Mouse (Mus musculus) bone marrow macrophage, adult 2 months (primary cell): ENCODE measurements at regions not wholly inside any gene's neighbourhood (a gene's known extent, or its start where the extent isn't known, plus 50 kb on each side); places are given as distances from the start of the nearest gene placed in this dataset.

ENCODE experiments used
- CTCF ChIP-seq: IDR thresholded peaks from 2 replicates; pipeline ENCODE4 v1.5.1; 2012; ENCODE audit warnings: low read depth, mild to moderate bottlenecking, low read length, moderate library complexity
- POLR2A ChIP-seq: IDR thresholded peaks from 2 replicates; pipeline ENCODE4 v1.6.1; 2012; ENCODE audit warnings: mild to moderate bottlenecking, low read depth, low read length, borderline replicate concordance

DNA sequence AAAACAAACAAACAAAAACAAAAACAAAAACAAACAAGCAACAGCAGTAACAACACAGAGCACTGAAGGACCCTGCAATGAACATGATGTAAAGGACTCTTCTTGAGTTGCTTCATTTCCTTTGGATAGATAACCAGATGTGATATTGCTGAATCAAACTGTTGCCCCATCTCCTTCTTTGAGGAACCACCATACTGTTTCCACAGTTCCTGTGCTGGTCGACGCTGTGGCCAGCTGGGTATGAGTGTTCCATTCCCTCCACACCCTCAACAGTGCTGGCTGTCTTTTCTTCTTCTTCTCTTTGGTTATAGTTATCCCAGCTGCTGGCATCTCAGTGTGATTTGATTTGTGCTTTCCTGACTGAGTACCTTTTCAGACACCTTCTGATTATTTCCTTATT, 152.3 kb downstream of the Mterf1b start:
- TF ChIP-seq CTCF (no peak), POLR2A (no peak)
